Mouse (Mus musculus): ENCODE measurements around the gene Gpr157.

The Gpr157 gene

DNA sequence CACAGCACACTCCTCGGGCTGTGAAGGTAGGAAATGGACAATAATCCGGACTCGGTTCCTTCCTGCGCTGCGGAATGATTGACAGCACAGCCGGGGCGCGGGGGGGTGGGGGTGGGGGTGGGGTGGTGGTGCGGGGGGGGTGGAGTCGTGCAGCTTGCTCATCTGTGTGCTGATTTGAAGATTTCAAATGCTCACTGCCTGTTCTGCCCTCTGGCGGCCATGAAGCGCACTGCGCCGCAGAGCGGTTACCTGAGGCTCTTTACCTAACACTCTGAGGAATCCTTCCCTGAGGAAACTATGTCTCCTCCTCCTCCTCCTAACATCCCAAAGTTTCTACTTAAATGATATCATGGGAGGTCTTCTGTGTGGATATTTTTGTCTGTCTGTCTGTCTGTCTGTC, 25.7 kb downstream of the Gpr157 start:
- DNase-seq (ENCODE audit: low spot score), result peak; percentile 67

DNA sequence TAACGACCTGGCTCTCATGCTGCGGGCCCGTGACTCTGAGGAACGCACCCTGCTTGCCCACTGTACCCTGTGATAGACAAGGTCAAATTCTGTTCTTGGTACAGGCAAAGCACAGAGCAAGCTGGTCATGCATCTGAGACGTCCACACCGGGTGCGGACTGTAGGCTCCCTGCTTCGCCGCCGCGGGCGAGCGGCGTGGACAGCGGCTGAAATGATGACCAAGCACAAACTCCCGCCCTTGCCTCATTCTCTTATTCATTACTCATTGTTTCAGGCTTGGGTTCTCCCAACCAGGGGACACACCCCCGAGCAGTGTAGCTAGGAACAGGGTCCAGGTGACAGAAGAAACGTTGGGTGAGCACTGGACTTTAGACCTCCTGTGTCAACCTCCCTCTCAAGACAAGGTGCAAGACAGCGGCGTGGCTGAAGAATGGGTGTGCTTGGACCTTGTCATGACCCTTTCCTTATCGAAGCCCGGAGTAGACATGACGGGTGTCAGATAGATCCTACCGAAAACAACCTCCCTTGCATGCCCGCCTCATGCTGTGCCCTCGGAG, 27.4 kb downstream of the Gpr157 start:
- DNase-seq (ENCODE audit: low spot score), result no peak

DNA sequence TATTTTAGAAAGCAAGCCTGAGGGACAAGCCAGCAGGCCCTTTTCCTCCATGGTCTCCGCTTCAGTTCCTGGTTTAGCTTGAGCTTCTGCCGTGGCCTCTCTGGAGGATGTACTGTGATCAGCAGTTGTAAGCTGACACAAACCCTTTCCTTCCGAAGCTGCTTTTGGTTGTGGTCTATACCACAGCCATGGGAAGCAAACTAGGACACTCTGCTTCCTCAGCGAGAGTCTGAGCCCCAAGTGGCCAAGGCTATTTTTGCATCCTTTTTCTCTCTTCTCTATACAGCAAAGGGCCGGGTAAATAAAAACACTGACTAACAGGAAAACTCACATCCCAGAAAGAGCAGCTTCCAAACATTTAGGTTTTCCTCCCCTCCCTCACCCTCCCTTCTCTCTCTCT, 30.1 kb downstream of the Gpr157 start:
- no peak for DNase-seq (ENCODE audit: low spot score)

DNA sequence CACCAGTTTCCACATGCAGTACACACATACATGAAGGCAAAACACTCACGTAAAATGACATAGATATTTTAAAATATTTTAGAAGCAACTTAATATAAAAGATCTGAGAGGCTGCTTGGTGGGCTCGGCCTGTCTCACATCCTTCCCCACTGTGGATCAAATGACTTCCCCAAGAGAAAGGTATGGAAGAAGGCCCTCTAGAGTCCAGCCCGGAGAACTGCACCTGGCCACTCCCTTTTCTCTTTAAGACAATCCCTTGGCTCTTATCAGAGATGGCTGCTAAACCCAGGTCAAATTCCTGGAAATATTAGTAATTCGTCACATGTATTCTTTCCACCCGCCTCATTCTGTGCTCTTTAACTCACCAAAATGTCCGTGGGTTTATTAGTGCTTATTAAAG, 31.0 kb downstream of the Gpr157 start:
- DNase-seq (ENCODE audit: low spot score), result no peak

DNA sequence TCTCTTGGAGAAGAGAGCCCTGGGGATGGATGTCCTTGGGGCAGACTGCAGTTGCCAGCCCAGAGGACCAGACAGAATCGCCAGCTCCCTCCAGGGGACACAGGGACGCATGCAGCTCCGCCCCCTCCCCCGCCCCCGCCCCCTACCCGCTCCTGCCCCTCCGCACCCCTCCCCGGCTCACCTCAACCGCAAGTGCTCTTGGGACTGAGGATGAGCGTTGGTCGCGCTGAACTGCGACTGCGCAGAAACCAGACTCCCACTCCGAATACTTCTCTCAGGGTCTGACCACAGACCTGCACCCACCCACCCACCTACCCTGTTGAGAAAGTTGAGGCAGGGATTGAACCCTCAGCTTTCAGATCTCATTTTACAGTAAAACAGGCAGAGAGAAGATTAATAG, 31.9 kb downstream of the Gpr157 start, which contains the start of gene Slc2a5:
Gene Slc2a5, plus strand, starts transcription at position 229 of the 400 bp plus-strand sequence.
- DNase-seq (ENCODE audit: low spot score), result peak; percentile 73

DNA sequence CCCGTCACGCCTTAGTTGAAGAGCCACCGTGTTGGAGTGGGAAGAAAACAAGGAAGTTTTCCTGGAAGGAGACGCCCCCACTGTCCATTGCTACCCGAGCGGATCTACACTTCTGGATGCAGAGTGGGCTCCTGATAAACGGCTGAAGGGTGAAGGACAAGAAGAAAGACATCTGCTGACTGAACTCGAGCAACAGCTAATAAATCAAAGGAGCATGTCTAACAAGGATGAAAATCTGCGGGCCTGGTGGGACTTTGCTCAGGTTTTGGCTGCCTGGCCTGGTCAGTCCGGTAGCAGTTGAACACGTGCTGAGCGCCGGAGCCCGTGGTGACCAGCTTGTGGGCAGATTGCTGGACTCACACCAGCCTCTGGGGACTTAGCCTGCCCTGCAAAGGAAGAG, 32.5 kb downstream of the Gpr157 start:
- peak; percentile 35 for DNase-seq (ENCODE audit: low spot score)

DNA sequence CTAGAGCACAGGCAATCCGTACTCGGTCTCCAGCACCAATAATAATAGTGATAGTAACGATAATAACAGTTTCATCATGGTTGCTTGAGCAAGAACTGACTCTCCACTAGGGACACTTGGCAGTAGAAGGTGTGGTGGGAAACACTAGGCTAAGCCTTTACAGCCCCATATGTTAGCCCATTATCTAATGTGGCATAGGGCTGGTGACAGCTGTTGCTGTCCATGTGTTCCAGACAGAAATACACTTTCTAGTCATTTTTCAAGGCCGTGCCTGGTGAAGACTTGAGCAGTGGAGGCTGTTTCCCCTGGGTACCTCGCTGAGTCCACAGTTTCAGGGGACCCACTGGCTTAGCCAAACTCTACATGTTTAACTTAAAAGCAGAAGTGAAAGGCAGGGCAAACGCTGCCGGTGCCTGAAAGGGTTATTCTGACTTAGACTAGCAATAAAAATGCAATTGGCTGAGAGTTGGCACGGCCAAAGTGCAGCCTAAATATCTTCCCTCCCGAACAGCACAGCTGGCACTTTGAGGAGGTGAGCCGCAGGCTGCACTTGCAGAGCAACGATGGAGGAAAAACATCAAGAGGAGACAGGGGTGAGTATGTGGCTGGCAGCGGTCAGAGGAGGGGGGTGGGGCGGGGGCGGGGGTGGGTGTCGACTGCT, 33.1 kb downstream of the Gpr157 start:
- no peak for DNase-seq (ENCODE audit: low spot score)

DNA sequence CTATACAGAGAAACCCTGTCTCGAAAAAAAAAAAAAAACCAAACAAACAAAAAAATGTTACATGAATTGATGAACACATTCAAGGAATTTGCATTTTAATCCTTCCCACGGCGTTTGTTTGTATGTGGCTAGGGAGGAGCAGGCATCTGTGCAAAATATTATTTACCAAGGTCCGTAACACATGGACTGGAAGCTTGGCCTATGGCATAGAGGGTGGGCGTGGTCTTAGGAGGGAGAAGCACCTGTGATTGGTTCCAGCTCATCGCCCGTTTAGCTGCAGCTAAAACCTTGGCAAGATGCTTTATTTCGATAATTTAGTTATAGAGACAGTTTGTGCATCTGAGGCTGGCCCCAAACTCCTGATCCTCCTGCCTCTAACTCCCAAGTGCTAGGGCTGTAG, 34.3 kb downstream of the Gpr157 start:
- no peak for DNase-seq (ENCODE audit: low spot score)

DNA sequence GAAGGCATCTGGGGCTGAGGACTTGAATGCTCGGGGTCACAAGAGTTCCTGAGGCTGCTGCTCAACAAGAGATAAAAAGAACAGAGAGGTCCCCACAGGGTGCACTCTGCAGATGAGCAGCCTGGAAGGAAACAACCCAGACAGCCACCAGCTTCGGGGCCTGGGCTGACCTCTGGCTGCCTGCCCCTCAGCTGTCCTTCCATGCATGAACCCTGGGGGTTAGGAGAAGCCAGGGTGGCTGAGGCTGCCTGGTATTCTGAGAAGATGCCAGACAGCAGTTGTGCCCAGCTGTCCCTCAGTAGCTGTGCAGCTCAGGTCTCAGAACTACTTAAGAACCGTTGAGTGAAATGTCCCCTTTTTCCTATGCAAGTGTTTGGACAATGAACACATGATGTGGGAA, 35.3 kb downstream of the Gpr157 start:
- DNase-seq (ENCODE audit: low spot score), result no peak

DNA sequence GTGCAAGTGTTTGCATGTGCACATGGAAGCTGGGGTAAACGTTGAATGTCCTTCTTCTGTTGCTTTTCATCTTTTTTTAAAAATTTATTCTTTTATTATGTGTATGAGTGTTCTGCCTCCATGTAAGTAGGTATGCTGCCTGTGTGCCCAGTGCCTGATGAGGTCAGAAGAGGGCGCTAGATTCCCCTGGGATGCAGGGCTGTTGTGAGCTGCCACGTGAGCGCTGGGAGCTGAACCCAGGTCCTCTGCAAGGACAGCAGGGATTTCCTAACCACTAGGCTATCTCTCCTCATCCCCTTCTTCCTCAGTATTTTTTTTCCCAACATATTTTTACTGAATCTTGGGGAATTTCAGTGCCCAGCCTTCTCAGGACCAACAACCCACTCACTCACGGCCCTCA, 39.2 kb downstream of the Gpr157 start:
- no peak for DNase-seq (ENCODE audit: low spot score)

DNA sequence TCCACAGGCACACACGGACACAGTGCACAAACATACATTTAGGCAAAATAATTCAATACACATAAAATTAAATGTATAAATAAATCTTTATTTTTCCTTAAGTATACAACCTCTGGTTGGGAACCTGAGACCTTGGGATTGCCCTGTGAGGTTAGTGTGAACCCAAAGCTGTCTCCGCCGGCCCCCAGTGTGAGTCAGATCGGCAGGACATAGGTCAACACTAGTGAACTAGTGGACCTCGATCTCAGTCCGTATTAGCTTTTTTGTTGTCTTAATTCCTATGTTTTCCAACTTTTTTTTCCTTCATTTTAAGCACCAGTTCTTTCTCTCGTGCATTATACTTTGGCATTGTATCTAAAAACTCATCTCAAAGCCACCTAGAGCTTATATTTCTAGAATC, 40.7 kb downstream of the Gpr157 start:
- no peak for DNase-seq (ENCODE audit: low spot score)

DNA sequence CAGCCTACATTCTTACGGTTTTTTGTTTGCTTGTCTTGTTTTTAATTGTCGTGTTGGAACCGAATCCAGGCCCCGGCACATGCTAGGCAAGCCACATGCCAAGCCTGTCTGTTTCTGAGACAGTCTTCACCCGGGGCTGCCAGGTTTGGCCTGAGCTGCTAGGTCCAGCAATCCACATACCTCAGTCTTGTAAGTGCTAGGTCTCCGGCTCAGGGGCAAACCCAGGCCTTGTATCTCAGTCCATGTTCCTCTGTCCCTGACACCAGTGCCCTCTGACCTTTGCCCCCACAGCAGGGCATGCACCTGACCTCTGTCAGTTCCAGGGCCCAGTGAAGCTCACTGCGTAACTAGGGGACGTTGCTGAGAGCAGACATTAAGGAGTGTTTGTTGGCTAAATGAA, 41.4 kb downstream of the Gpr157 start:
- peak; percentile 67 for DNase-seq (ENCODE audit: low spot score)

DNA sequence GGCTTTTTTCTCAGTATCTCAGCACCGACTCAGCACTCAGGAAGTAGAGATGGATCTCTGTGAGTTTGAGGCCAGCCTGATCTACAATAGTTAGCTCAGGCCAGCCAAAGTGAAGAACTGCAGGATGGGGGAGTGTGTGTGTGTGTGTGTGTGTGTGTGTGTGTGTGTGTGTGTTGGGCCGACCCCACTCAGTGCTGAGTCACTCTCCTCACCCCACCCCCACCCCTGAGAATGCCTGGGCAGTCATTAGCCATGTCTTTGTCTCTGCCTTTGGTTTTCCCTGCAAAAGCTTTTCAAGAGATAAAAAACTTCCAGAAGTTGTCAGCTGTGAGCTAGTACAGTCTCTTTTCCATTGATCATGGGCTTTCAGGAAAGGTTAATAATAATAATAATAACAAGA, 43.5 kb downstream of the Gpr157 start:
- DNase-seq (ENCODE audit: low spot score), result no peak

DNA sequence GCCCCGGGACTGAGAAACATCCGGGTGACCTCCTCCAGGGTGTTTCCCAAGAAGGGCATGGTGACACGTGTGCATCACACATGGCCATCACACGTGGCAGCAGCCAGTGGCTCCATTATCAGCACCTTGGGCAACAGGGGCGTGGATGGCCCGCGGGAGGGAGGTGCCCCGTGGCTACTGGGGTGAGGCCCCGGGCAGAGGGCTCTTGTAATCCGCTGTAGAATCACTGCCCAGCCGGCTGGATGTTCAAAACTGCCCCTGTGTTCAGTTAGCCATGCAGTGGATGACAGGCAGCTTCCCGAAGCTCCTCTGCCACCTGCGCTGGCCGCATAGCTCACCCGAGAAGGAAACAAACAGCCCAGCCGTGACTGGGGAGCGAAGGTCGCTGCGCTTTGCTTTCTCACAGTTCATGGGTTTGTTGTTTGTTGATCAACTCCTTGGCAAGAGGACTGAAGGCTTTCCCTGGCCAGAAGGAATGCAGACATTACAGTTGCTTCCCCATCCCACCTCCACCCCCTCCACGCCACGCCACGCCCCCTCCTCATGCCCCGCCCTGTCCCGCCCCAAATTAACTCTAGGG, 45.6 kb downstream of the Gpr157 start:
- DNase-seq (ENCODE audit: low spot score), result no peak

DNA sequence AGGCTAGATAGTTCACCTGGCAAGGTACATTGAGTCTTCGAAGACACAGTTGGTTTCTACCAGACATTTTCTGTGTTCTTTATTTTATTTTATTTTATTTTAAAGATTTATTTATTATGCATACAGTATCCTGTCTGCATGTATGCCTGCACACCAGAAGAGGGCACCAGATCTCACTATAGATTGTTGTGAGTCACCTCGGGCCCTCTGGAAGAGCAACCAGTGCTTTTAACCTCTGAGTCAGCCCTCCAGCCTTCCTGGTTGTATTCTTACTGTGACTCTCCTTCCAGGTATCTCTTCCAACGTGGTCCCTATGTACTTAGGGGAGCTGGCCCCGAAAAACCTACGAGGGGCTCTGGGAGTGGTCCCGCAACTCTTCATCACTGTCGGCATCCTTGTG, 48.1 kb downstream of the Gpr157 start:
- DNase-seq (ENCODE audit: low spot score), result no peak

DNA sequence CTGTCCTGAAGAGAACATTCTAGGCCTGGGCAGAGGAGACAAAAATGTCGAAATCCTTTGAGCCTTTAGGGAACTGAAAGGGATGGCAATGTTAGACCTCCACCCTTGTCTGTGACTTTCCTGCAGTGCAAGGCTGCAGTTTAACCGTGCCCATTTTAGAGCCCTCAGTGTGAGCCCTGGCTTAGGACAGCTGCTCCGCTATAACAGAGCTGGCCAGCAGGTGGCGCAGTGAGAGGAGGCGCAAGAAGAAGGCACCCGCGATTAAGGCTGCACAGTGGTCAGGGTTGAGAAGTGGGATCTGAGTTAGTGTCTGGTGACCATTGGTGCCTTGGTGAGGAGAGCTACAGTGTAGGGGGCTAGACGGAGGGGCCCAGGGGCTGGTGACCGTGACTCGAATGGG, 49.5 kb downstream of the Gpr157 start:
- DNase-seq (ENCODE audit: low spot score), result peak; percentile 90

DNA sequence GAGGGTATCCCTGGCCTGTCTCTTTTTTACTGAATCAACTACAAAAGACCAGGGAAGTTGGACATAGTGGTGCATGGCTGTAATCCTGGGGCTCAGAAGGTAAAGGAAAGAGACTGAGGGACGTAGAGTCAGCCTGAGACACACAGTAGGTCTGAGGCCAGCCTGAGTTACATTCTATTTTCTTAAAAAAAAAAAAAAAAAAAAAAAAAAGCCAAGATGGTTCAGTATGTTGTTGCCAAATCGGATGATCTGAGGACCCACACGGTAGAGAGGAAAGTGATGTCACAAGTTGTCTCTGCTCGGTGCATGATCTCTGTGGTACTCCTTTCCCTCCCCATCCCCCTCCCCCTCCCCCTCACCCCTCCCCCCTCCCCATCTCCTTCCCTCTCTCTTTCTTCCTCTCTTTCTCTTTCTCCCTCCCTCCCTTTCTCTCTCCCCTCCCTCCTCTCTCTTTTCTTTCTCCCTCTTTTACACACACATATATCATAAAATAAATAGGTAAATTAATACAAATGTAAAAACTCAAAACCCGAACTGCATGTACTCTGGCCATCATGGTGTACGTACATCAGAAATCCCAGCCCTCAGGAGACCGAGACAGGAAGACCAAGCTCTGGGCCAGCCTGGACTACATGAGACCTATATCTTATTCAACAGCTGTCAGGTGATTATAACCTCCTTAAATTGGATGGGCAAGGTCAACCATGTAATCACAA, 50.4 kb downstream of the Gpr157 start:
- DNase-seq (ENCODE audit: low spot score), result no peak

DNA sequence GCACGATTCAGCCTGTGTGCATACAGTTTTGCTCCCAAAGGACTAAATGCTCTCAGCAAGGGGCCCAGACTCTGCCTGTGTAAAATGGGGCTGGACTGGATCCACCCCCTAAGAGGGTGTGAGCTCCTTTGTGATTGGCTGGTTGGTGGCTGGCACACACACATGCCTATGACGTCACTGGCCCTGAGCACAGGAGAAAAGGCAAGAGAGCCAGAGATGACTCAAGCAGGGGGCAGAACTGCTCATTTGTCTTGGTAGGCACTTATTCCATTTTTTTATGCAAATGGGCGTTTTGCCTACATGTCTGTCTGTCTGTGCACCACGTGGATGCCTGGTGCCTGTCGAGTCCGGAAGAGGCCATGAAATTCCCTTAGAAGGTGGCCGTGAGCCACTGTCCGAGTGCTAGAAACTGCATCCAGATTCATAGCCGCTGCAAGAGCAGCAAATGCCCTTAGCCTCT, 50.9 kb downstream of the Gpr157 start:
- DNase-seq (ENCODE audit: low spot score), result peak; percentile 89

DNA sequence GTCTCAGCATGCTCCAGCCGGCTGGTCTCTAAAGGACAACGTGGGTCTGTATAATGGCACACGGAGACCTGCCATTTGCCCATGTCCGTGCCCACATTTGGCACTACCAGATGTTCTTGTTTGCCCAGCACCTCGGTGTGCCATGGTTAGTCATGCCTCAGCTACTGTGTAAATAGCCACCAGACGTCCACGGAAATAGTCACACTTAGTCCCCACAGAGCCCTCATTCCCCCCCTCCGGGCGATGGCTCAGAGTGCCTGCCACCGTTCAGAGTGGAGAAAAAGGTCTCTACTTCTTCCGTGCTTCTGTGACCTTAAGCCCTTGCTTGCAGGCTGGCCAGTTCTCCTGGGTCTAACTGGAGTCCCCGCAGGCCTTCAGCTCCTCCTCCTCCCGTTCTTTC, 51.9 kb downstream of the Gpr157 start:
- no peak for DNase-seq (ENCODE audit: low spot score)

DNA sequence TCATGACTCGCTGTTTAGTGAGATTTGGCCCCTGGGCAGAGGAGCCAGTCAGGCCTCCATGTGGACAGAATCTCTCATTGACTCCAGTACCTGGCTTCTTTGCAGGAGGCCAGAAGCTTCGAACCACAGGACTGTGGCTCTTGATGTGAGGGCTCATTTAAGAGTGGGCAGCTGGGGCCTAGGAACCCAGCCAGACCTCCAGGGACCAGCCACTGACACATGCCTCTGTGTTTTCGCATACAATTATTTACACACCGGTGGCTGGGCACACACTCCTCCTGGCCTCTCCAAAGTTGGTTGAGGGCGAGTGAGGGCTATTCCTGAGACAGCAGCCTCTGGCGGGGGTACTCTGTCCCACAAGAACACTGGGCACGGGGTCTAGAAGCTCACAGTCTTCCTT, 53.2 kb downstream of the Gpr157 start:
- DNase-seq (ENCODE audit: low spot score), result no peak

DNA sequence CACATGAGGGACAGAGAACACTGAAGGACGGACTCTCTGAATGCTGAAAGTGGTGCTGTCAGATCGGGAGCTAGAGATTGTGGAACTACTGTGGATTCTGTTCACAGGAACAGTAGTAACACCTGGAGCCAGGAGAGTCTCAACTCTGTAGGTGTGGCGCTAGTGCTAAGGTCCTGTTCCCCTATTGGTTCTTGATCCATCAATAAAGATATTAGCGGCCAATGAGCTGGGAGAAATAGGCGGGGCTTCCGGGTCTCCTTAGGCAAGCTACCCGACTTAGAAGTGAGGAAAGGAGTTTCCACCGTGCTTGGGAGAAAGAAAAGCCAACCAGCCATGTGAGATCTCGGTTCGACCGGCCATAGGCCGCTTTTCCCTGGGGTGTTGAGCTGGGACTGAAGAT, 57.1 kb downstream of the Gpr157 start:
- DNase-seq (ENCODE audit: low spot score), result no peak

DNA sequence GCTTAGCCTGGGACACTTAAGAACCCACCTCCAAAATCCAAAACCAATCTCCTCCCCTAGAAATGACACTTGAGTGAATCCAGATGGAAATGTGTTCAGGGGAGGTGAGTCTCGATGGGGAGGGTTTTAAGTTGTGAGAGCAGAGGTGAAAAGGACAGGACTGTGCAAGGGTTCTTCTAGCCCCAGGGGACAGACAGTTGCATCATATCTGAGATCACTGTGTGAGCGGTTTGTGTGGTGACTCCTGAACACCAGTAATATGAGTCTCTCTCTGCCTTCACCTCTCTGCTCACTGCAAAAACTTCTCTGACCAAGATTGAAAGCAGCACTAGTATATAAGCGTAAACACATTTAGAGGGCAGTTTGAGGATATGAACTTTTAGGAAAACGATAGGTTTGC, 59.1 kb downstream of the Gpr157 start:
- DNase-seq (ENCODE audit: low spot score), result no peak

DNA sequence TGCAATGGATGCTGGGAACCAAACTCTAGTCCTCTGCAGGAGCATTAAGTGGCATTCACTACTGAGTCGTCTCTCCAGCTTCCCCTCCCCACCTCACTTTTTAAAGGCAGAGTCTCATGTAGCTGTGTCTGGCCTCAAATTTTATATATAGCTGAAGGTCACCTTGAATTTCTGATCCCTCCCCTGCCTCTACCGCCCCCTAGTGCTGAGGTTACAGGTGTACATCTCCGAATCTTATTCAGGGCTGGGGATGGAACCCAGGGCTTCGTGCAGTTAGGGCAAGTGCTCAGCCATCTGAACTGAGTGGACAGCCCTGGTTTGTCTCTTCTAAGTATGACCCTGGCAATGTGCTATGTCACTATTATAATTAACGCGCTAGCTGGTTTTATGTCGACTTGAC, 63.9 kb downstream of the Gpr157 start:
- no peak for DNase-seq (ENCODE audit: low spot score)

All from embryo, embryonic 10 days (tissue).